Mouse (Mus musculus): ENCODE results near the gene Samd7.

Gene Samd7

DNA sequence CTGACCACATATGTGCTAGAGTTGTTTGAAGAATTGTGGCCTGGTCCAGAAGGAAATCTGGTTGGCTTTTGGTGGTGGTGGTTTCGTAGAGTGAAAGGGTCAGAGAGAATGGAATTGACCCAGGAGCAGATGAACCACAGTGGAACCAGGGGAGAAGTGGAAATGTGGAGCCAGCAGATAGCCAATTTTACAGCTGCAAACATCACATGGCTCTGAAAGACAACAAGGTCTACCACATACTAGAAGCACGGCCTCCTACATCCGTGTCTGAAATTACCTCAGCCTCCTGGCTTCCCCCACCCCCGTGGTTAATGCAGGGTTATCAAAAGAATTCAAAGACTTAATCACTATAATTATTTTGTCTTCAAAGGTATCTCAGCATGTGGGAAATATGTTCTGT lies 18.8 kb downstream of the Samd7 start:
- no peak for DNase-seq (ENCODE audit: low spot score in 2 of 2)

GRCm38 (mm10) chr3:30765311-30766027 lies 19.4 kb downstream of the Samd7 start:
- no peak for DNase-seq (ENCODE audit: low spot score in 2 of 2)

GRCm38 (mm10) chr3:30766177-30766576 lies 20.1 kb downstream of the Samd7 start:
- DNase-seq (ENCODE audit: low spot score in 2 of 2) = no peak

DNA sequence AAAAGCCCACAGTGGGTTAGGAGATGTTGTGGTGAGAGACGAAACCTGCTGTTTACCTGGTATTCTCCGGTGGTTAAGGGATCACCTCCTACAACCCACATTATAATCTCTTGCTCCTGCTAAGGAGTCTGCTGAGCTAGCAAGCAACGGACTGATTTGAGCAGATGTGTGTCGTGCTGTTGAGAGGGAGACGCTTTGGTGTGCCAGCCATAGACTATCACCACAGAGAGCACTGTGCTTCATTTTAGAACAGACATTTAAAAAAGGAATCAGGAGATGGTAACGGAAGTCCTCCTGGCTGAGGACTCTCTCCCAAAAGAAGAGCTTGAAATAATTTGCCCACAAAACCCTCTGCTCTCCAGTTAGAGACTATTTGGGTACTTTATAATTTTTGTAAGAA lies 21.2 kb downstream of the Samd7 start:
- no peak for DNase-seq (ENCODE audit: low spot score in 2 of 2)

- no peak for DNase-seq (ENCODE audit: low spot score in 2 of 2)
Observed at GRCm38 (mm10) chr3:30769755-30770515, 23.8 kb downstream of the Samd7 start.

DNA sequence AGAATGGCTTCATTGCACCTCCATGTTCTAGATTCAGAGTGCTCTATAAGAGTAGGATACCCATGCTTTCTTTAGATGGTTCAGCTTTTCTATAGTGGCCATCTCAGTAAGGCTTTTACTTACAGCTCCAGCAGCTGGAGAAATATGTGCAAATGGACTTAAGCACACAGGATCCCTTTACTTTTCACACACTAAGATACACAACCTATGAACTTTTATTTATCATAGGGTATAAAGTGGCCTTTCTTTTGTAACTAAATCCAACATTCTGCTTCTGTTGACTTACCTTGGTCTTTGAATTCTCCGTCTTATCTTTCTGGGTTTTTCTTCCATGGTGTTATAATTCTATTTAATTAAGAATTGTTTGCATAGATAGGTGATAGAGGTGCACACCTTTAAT lies 25.5 kb downstream of the Samd7 start:
- no peak for DNase-seq (ENCODE audit: low spot score in 2 of 2)

DNA sequence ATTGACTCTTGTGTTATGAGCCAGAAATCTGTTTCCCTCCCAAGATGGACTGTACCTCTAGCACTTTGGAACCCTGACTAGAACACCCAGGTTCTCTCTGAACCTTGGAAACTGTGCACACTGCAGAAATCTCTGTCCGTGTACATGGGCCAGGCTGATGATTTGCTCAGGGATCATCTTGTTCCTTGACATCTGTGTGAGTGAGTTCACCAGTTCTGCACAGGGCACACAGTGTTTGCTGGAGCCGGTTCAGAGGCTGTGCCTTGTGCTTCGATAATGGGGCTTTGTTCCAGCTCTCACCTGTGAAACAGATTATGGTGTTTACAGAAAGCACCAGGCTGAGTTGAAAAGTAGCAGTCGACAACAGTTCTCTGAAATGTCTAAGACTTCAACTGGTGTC lies 26.5 kb downstream of the Samd7 start:
- DNase-seq (ENCODE audit: low spot score in 2 of 2) = no peak

GRCm38 (mm10) chr3:30774677-30775076 lies 28.6 kb downstream of the Samd7 start:
- DNase-seq (ENCODE audit: low spot score in 2 of 2) = no peak

DNA sequence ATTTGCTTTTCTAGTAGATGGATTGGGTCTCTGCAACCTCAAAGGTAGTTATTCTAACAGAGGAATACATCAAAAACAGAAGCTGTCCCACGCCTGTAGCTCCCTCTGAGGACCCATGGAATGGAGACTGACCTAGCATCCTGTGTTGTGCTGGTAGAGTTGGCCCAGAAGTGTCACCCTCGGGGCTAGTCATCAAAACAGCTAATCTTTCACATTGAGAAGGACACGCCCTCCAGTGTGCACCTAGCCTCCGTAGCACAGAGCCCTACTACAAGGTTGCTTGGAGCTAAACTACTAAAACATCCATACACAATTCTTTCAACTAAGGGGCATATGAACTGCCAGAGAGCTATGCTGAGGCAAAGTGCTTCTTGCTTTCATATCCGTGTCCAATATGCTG lies 31.9 kb downstream of the Samd7 start:
- no peak for DNase-seq (ENCODE audit: low spot score in 2 of 2)

GRCm38 (mm10) chr3:30788531-30788930 lies 42.4 kb downstream of the Samd7 start:
- DNase-seq (ENCODE audit: low spot score in 2 of 2) = no peak

DNA sequence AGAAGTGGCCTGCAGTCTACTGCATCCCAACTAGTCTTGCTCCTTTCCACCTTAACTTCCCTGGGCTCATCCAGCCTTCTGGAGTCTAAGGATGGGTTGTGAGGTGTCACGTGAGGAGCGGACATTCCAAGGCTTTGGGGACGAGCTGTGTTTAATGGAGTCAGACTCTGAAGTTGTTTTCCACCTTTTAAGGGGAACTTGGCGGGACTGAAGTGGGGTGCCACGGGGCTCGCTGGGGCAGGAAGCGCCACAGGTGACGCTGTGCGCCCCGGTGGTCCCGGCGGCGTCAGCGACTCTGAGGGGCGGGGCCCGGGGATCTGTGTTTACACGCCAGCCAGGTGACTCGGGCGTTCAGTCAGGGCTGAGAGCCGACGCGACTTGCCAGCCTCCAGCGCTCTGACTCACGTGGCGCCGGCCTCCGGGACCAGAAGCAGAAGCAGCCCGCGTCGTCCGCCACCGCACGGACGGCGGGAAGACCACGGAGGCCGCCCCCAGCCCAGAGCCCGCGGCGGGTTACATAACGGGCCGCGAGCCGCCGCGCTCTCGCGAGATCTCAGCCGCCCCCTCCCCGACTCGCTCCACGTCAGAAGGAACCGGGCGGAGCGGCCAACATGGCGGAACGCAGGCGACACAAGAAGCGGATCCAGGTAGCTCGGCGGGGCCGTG lies 46.8 kb downstream of the Samd7 start, which contains the start of gene Sec62:
TSS of gene Sec62 (plus strand) at position 139 of the 666 bp plus-strand sequence.
- DNase-seq (ENCODE audit: low spot score in 2 of 2) = peak; percentile 89 to 94

DNA sequence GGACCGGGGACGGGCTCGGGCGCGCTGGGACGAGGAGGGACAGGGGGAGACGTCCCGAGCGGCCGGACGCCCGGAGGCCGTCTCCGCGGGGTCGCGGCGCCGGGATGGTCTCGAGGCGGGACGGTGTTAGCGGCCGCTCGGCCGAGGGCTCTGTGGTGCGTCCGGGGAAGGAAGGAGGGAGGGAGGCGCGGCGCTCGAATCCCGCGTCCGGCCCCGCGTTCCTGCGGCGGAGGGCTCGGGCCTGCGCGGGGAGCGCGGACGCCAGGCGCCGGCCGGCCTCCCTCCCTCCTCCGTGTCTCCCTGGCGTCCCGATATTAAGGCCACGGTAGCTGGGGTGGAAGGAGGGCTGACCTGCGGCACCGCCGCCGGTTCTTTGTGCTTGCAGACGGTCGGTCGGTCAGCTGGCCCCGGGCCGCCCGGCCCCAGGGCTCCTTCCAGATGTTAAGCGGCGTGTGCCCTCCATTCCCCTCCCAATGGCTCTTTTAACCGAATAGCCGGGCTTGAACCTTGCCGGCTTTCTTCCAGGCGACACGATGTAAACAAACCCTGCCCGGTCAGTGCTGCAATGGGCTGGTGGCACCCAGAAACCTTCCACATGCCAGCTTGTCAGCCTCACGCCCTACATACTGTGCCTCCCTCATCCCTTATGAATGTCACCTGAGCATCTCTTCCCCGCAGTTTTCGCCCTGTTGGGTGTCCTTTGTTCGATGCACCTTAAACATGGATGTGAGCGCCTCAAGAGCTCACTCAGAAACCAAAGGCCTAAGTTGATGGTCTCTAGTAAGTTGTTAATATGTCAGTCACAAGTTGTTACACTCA lies 47.5 kb downstream of the Samd7 start:
- peak; percentile 12 to 25 for DNase-seq (ENCODE audit: low spot score in 2 of 2)

- no peak for DNase-seq (ENCODE audit: low spot score in 2 of 2)
Observed at GRCm38 (mm10) chr3:30802171-30802570, 56.1 kb downstream of the Samd7 start.

GRCm38 (mm10) chr3:30812881-30813280 lies 66.8 kb downstream of the Samd7 start:
- no peak for DNase-seq (ENCODE audit: low spot score in 2 of 2)

Measured in frontal cortex, postnatal 25 days (tissue).